Mouse (Mus musculus): ENCODE measurements at regions not wholly inside any gene's neighbourhood (a gene's known extent, or its start where the extent isn't known, plus 50 kb on each side); places are given as distances from the start of the nearest gene placed in this dataset.

DNA sequence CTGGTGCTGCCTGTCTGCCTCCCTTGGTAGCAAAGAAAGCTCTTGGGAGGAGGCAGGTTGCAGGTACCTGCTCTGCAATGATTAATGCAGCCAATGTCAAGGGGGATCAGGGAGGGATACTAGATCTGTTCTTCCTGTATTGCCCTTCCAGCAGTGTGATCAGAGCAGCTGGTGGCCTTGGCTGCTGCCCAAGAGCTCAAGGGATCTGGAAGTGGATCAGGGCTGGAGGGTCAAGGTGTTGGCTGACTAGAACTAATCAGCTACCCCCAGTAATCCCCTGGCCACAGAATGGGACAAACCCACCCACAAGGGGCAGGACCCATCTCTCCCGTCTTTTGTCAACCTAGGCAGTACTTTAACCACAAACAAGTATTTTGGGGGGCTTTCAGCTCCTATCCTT lies 211.8 kb upstream of the Atp6ap2 start:
- DNase-seq: no peak

DNA sequence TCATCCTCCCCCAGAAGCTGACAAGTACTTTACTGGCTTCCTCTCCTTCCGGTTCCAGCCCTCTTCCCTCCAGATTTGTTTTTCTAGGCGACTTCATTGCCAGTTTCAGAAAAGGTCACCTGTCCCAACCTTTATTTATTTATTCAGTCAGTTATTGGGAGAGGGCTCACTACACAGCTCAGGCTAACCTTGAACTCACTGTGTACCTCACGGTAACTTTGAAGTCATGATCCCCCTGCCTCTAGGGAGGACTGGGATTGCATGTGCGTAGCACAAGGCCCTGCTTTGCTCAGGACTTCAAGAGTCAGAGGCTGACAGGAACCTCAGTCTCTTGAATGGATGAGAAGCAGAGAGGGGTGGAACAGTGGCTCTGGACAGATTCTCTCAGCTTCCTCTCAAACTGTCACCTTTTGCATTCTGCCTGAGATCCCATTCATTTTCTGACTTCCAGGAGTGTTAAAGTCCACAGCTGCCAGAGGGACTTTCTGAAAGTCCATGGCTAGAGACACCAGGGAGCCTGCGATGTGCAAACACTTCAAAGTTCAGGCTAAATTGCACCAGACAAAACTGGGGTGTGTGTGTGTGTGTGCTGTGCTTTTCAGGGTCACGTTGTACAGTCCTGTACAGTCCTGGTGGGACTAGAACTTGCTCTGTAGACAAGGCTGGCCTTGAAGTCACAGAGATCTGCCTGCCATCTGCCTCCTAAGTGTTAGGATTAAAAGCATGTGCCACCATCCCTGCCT lies 211.2 kb upstream of the Atp6ap2 start:
- no peak for DNase-seq

DNA sequence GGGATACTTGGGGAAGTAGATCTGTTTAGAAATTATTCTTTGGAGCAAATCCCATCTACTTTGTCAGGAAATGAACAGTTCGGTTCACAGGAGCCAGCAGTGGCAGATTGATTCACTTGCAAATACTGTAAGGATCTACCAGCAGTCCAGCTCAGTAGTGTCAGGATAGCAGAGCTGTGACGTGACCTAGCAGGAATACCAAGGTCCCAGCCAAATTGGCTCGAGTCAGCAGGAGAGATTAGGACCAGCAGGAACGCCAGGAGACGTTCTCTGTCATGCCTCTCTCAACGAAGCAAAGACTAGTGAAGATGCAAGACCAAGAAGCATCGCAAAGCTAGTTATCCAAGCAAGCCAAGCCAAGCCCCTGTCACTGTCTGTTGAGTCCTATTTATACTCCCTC lies 210.2 kb upstream of the Atp6ap2 start:
- DNase-seq: no peak

DNA sequence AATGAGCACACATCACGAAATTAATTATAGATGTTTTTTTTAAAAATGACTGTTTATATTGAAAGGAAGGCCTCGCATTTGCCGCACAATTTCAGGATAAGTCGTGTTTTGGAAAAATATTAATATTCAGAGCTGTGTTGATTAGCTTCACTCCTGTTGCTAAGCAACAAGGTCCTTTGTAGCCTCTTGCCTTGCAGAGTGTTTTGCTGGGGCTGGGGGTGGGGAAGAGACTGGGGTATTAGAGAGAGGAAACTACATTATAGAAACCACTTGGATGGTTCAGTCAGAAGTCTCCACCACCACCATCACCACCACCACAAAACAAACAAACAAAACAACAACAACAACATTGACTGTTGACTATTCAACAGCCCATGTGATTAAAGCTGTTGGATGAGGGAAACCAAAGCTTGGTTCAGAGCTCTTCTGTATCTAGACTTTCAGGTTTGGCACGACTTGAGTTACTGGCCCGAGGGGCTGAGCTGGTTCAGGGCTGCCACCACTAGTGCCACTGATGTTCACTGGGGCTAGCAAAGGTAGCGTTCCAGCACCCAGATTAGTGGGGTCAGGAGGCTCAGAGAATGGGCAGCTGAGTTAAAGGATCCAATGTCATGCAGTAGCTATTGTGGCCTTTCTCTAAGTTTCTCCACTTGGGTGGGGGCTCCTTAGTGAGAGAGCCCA lies 195.3 kb upstream of the Atp6ap2 start:
- DNase-seq: no peak

DNA sequence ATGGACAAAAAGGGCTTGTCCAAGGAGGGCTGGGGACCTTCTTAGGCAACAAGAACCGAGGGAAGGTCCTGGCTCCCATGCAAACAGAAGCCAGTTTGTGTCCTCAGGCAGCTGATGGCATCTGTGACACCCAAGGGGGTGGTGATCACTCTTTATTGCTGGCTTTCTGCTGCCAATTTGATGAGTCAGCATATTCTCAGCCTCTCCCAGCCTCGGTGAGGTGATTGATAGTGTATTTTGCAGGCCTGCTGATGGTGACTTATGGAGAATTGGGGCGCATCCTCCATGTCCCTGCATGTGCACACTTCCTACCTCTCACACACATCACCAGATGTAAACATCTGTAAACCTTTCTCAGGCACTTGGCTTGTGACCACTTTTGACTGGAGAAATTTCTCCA lies 178.3 kb upstream of the Atp6ap2 start:
- no peak for DNase-seq

DNA sequence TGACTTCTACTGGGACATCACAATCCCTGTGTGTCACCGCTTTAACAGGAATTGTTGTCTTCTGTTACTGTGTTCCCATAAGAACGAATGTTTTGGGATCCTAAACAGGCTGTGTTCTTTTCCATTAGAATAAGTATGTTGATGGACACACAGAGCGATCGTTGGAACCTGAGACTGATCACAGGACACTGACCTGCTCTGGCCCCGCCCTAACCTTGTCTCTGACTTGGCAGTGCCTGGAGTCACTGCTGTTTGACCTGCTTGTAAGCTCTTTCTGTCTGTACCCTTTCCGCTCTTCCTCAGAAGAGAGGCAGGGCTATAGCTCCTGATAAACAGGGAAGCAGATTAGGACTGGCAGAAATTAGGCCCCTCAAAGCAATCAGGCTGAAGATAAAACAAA lies 162.0 kb upstream of the Atp6ap2 start:
- no peak for DNase-seq

DNA sequence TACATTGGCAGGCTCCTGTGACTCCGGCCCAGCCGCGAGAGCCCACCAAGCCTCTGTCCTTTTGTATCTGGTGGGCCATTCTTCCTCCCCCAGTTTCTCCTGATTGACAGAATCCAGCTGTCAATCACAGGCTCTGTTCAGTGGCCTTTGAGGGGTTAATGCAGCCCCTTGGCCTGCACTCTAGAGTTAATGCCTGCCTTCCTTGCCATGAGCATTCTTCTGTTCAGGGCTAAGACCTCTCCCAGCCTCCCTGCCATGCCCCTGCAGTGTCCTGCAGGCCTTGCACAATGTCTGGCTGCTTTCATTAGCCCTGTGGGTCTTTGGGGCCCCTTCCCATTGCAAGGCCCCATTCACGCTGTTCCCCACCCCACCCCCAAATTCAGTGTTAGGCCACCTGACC lies 160.9 kb upstream of the Atp6ap2 start:
- no peak for DNase-seq

DNA sequence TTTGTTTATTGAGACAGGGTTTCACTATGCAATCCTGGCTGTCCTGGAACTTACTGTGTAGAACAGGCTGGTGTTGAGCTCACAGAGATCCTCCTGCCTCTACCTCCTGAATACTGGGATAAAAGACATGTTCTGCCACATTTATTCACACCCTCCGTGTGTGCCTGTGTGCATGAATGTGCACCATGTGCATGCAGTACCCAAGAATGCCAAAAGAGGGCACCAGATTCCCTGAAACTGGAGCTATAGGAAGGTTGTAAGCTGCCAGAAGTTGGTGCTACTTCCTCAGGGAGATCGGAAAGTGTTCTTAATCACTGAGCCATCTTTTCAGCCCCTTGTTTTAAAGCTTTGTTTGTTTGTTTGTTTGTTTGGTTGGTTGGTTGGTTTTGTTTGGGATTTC lies 155.3 kb upstream of the Atp6ap2 start:
- no peak for DNase-seq

DNA sequence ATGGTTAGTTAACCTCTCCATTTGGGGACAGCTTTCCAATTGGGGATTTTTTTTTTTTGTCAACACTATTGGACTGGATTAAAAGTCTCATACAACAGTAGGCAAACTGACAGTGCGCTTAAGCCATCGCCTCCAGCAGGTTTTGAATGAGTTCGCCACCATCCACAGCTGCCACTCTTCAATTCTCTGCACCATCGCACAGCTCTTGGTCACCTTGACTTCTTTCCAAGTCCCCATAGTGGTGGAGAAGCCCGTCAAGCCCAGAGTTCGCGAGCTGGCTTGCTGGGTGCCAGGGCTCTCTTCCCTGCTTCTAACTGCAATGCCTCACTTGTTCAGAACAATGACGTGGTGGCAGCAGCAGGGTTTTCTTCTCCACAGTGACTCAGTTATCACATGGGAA lies 151.9 kb upstream of the Atp6ap2 start:
- DNase-seq: no peak

DNA sequence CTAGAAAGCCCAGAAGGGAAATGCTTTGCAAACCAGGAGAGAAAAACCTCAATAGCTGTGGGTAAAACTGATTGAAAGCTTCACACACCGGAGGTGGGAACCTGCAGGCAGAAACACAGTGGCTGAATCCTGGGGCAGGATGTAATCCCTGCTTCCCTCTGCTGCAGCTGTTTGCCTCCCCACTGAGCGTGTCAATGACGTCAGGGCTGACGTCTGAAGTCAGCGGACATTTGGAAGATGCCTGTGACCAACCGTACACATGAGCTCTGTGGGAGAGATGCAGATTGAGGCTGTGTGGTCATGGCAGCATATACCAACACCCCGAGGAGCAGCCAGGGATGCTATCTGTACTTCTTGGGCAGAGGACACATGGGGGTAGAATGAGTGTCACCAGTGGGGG lies 151.5 kb upstream of the Atp6ap2 start:
- peak; percentile 5 for DNase-seq

DNA sequence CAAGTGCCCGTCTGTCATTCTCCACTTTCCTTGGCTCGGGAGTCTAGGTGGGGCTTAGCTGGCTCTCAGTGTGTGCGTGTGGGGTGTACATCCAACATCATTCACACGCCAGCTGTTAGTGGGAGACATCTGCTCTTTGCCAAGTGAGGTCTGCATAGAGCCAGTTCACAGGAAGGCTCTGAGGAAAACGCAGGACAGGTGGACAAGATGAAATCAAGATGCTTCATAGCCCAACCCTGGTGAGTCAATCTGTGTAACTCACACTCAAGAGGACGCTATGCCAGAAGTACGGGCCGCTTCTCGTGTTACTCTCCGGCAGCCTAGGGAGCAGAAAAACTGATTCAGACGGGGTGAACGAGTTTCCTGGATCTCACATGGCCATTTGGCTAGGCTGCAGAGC lies 148.2 kb upstream of the Atp6ap2 start:
- peak; percentile 41 for DNase-seq

DNA sequence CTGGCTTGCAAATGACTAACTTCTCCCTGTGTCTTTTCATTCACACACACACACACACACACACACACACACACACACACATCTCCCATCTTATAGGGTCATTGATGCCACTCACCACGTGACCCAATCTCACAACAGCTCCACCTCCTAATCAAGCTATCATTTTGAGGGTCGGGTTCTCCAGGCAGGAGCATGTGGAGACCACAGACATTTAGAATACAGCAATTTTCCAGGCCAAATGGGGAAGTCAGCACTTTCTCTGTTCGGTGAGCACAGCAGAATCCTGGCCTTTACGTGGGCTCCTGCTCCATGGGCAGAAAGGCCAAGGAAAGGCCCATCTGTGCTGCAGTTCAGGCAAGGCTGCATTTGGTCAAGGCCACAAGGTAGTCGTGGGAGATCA lies 143.8 kb upstream of the Atp6ap2 start:
- no peak for DNase-seq

DNA sequence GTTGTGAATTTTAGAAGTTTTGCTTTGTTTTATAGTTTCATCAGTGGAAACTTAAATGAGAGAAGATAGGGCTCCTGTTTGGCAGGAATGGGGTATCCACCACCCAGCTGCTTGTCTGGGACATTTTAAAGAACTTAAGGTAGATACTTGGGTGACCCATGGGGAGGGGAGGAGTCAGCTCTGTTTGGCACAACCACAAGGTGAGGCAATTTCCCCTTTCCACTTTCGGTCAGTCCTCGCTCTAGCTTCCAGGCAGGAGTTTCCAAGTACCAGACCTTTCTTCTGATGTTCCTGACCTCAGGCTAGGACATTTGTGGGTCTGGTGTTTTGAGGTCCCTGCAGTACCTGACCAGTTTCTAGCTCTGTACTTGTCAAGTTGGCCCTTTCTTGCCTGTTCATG lies 142.5 kb upstream of the Atp6ap2 start:
- DNase-seq: no peak

DNA sequence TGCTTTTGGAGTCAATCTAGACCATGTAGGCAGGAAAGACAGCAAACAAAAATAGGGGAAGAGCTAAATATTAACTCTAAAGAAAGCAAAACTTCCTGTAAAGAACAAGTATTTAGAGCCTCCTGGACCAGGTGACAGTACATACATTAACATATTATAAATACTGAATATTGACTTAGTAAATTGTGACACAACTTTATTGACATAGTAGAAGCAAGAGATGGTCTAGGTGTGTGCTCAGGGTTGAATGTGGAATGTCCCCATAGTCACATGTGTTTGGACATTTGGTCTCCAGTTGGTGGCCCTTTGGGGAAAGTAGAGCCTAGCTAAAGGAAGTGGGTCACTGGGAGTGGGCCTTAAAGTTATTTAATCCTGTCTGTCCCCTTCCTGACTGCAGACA lies 139.6 kb upstream of the Atp6ap2 start:
- no peak for DNase-seq

DNA sequence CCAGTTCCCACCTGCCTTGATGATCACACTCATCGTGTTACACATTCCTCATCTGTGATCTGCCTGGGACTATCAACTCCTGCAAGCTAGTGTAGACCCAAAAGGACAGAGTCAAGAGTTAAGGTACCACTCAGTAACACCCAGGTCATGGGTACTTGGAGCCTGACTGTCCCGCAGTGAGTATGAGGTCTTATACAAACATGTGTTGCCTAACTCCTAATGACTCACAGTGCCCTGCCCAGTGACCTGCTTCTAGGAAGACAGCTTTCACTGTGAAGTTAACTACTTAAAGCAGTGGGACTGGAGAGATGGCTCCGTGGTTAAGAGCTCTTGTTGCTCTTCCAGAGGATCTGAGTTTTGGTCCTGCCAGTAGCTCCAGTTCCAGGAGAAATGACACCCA lies 137.9 kb upstream of the Atp6ap2 start:
- DNase-seq: no peak

DNA sequence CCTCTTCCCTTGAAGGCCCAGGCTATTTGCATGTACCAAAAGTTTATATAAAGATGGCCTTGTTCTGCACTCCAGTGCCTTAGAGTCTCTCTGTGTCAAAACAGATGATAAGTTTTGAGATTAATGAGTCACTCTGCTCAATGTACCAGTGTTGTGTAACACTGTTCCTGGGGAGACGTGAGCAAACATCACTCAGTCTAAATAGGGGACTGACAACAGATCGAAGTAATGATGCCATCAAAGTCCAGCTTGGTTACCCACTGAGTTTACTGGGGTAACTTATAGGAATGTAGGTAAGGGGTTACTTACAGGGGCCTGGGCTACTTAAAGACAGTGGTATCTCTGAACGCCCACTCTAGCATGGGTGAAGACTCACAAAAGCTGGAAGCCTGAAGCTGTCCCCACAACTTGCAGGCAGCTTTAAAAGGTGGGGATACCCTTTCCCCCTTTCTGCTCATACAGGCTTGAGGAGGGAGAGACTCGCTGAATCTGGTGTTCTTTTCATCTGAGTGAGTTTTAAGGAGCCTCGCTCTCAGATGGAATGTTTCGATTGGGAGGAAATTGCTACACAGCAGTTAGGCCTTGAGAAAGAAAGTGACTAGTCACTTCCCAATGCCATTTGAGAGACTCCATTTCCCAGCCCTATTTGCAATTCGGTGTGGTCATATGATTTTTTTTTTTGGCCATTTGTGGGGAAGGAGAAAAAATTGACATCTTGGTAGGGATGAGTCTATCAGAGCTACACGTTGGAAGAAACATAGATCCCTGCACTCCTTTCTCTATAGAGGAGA lies 134.4 kb upstream of the Atp6ap2 start:
- no peak for DNase-seq

DNA sequence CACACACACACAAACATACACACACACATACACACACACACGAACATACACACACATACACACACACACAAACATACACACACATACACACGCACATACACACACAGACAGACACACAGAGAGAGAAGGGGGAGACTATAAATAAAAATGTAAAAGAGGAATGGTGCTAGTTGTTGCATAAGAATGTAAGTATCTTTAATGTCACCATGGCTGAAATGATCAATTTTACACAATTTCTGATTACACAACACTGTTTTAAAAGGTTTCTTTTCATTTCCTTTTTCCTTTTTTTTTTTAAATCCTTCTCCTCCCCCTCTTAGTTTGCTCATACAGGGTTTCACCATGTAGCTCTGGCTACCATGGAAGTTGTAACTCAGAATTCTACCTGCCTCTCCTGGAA lies 125.9 kb upstream of the Atp6ap2 start:
- DNase-seq: no peak

DNA sequence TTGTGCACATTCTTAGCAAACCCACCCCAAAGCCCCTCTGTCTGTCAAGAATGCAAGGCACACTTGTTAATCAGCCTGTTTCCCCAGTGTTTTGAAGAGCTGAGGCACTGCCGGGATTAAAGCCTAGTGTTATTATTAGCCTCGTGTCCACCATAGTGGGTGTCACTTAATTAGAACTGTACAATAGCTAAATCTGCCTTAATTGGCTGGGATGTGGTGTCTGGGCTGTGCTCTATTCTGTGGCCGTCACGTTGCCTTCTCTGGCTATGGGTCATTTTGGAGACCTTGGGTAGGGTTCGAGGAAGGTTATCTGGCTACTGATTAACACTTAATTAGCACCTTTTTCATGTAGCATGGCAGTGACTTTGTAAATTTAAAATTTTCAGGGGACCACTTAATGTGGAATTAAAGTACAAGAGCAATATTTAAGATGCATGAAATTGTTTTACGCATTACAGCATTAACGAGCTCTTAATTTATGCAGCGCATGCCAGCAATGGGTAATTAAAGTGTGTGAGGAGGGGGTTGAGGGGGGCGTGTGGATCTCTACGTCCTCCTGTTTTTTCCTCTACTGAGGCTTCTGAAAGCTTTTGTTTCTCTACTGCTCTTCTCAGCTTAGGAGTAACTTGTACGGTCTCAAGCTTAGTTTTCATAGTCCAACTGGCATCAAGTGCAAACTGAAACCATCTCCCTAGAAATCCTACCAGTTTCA lies 124.5 kb upstream of the Atp6ap2 start:
- no peak for DNase-seq

DNA sequence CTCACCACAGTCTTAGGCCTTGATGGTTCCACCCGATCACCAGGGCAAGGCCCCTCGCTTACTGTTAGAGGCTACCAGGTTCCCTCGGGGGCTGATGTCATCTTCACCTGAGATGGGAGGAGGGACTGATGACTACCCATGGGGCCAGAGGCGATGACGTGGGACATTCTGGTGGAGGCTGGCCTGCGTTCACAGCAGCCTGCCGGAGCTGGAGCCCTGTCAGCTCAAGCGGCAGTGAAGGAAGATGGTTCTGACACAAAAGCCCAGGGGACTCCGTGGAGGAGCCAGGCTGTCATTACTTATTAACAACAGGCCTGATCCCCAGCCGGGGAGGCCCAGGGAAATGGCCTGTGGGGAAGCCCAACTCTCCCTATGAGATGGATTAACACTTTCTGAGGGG lies 121.3 kb upstream of the Atp6ap2 start:
- no peak for DNase-seq

DNA sequence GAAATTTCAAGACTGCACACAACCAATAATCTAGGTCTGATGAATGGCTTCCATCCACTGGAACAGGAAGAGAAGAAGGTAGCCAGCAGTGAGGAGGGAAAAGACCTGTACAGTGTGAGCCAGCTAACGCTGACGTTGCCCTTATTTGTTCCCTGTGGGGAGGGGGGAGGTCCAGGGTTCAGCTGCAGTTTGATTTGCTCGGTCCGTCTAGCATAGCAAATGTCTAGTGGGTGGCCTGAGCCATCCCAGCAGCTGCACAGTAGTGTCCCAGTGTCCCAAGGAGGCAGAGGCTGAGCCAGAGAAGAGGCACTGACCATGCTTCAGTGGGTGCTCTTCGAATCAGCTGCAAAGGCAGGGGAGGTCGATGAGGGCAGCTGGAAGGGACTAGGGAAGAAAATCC lies 120.7 kb upstream of the Atp6ap2 start:
- DNase-seq: no peak

DNA sequence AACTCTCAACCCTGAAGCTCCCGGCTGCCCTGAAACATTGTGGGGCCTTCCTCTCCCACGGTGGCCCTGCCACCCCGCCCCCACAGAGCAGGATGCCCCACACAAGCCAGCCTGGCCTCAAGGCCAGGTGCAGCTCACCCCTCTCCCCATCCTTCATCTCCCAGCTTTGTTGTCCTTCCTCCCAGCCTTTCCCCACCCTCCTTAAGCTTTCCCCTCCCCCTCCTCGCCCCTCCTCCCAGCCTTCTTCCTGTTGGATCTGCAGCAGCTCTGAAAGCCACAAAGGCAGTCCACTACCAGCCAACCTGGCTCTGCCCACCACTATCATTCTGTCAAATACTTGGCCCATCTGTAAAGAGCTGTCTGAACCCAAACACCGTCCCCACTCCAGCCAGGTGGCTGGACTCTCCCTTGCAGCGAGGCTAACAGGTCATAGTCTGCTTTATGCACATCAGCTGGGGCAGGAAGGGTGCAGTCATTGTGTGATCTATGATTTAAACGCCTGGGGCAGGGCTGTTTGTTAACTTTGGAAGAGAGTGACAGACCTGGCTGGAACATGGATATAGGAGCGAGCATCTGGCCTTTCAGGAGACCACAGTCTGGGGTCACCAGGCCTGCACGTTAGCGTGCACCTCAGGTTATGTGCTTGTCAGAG lies 119.9 kb upstream of the Atp6ap2 start:
- no peak for DNase-seq

DNA sequence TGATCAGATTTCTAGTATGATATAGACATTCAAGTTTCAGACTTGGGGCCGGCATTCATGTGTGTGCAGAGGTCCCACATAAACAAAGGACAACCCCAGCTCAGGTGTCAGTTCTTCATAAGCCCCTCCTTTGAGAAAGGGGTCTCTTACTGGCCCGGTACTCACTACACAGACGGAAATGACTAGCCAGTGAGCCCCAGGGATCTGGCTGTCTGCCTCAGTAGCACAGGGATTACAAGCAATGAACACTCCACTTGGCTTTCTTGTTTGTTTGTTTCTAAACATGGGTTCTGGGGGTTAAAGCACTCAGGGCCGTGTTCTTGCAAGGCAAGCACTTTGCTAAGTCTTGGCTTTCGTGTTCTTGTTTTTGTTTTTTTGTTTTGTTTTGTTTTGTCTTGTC lies 115.3 kb upstream of the Atp6ap2 start:
- DNase-seq: no peak

DNA sequence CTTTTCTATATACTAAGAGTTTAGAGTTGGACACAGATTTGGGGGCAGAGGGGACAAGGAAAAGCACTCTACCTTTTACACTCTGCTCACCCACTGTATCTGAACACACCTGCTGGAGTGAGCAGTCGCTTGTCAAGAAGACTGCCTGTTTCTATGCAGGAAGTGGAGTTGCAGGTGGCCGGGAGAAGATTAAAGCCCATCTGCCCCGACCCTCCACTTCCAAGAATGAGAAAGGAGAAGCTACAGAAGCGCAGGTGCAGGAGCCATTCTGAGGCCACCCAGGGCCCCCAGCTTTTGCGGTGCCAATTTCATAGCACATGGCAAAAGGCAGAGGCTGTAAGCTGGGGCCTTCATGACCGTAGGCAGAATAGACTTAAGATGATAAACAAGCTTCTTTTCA lies 108.4 kb upstream of the Atp6ap2 start:
- no peak for DNase-seq

Data from right cerebral cortex, adult 18-20 months (tissue).